Mouse (Mus musculus) limb, embryonic 14.5 days (tissue): Measurements from ENCODE around the gene Gm10447. TPM values are rescaled to one million over a fixed set of nuclear protein-coding genes. Genes with fewer than 3 reads are reported as not detected.

Source experiments
- ATAC-seq: fragments of 200-750 bp; cut with Nextera tagmentation; 2 replicates; pipeline ENCODE4 v1.8.0; 2017; ENCODE audit warnings: low read depth, moderate number of reproducible peaks, moderate TSS enrichment; ENCODE audit not compliant: low FRiP score
- DNase-seq: peaks from one replicate; pipeline ENCODE4 v3.0.0-alpha.2; 2015; ENCODE audit warnings: low spot score
- H3K27ac ChIP-seq: fragments of 300-500 bp; sonication (generic); replicated peaks from 2 replicates; pipeline ENCODE4 v1.5.1; 2014; ENCODE audit warnings: low read depth, mild to moderate bottlenecking, low read length, moderate library complexity, mixed read lengths
- H3K27me3 ChIP-seq: fragments of 300-500 bp; sonication (generic); 2 replicates; pipeline ENCODE4 v1.6.1; 2014; ENCODE audit warnings: low read length, mixed read lengths; ENCODE audit not compliant: control insufficient read depth, insufficient read depth
- H3K36me3 ChIP-seq: fragments of 300-500 bp; sonication (generic); 2 replicates; pipeline ENCODE4 v1.6.1; 2014; ENCODE audit warnings: mild to moderate bottlenecking, low read length, moderate library complexity, mixed read lengths; ENCODE audit not compliant: control insufficient read depth, insufficient read depth
- H3K4me1 ChIP-seq: fragments of 300-500 bp; sonication (generic); 2 replicates; pipeline ENCODE4 v1.6.1; 2014; ENCODE audit warnings: antibody characterized with exemption, low read length, mixed read lengths; ENCODE audit not compliant: control insufficient read depth, insufficient read depth
- H3K4me2 ChIP-seq: fragments of 300-500 bp; sonication (generic); replicated peaks from 2 replicates; pipeline ENCODE4 v1.6.1; 2014; ENCODE audit warnings: low read depth, mild to moderate bottlenecking, low read length, moderate library complexity; ENCODE audit not compliant: severe bottlenecking
- H3K4me3 ChIP-seq: fragments of 300-500 bp; sonication (generic); replicated peaks from 2 replicates; pipeline ENCODE4 v1.5.1; 2014; ENCODE audit warnings: low read length
- H3K9ac ChIP-seq: fragments of 300-500 bp; sonication (generic); 2 replicates; pipeline ENCODE4 v1.6.1; 2014; ENCODE audit warnings: mild to moderate bottlenecking, low read depth, low read length, moderate library complexity; ENCODE audit not compliant: severe bottlenecking
- H3K9me3 ChIP-seq: fragments of 300-500 bp; sonication (generic); 2 replicates; pipeline ENCODE4 v1.6.1; 2016; ENCODE audit warnings: low read length; ENCODE audit not compliant: control insufficient read depth
- POLR2A ChIP-seq: fragments of 200-500 bp; IDR thresholded peaks from 2 replicates; pipeline ENCODE4 v1.8.0; 2012; ENCODE audit warnings: inconsistent platforms, mild to moderate bottlenecking, moderate library complexity, borderline replicate concordance; ENCODE audit not compliant: insufficient read depth, insufficient read length; ENCODE audit errors: extremely low read depth
- WGBS: fragments of 180-500 bp; shearing (Covaris S2); extraction: QIAGEN DNeasy Blood & Tissue Kit; methylation state at CpG from one replicate; pipeline ENCODE4 v1.1.7; 2014; 5-methylcytosine and 5-hydroxymethylcytosine counted together
- polyA plus RNA-seq, 2 experiments: library from polyadenylated mRNA; depleted of rRNA in 1 of 2; stranded (reverse) in 1 of 2; unstranded in 1 of 2; fragments of >200 nt; fragmentation: Nextera tagmentation in 1 of 2; extraction: Ambion mirVana in 1 of 2; gene quantifications; 2 replicates each; pipeline versions ENCODE4 v1.2.1 to v1.2.3; 2012 to 2014

The Gm10447 gene
- polyA plus RNA-seq, 2 experiments = 0.41 TPM; not detected in 1

DNA sequence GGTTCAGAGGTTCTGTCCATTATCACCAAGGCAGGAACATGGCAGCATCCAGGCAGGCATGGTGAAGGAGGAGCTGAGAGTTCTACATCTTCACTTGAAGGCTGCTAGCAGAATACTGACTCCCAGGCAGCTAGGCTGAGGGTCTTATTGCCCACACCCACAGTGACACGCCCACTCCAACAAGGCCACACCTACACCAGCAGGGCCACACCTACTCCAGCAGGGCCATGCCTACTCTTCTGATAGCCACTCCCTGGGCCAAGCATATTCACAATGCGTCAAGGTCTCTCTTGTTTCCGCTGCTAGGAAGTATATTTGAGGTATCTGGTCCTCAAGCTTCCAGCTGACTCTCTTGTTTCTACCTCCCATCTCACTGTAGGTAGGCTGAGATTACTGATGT is 2.1 kb upstream of the Gm10447 start:
- Histone ChIP-seq H3K27me3 (peaks cover 21% of the 10 kb centered on the region), H3K4me3 (no peak overlapping the region)
- 64% methylated on average over 3 of the region's 3 CpGs for WGBS

DNA sequence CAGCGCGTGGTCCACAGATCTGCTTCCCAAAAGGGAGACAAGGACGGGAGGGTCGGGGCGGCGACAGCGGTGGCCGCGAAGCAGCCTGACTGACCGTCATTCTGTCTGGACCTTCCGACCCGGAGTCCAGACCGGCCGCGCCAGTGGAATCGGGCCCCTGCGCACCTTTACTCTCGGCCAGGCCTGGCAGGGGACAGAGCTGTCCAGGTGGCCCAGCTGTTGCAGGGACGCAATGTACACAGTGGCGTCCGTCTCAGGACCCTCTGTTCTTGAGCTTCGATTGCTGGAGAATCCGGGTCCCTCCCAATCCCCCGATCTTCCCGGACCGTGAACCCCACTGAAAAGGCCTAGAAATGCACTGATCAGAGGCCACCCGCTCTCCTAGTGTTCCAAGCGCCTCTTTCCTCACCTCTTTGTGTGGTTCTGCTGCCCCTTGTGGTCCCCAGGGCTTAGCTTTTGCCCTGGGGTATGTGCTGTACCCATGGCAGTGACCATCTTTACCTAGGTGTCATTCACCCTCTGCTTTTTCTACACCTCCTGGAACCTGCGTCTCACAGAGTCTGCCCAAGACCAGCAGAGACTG is 553 bp upstream of the Gm10447 start:
- ATAC-seq (no peak; the same call in 1 of the 2 replicates), DNase-seq (no peak)
- peaks cover 7% of the 10 kb centered on the region; the same call in 1 of the 2 replicates for H3K4me1 ChIP-seq
- WGBS = 7% methylated on average over 23 of the region's 29 CpGs
- H3K4me3 ChIP-seq = peak overlapping the region; percentile 51
- no peaks in the 10 kb centered on the region for H3K9me3 ChIP-seq
- H3K36me3 ChIP-seq = no peaks in the 10 kb centered on the region
- H3K4me2 ChIP-seq = peak overlapping the region; percentile 87
- no peak for TF ChIP-seq POLR2A
- no peak overlapping the region for H3K27ac ChIP-seq
- peak overlapping the region; percentile 68 for H3K9ac ChIP-seq
- H3K27me3 ChIP-seq = peaks cover 6% of the 10 kb centered on the region

More for the DNA sequence above, 2.1 kb upstream of the Gm10447 start:
- H3K27ac ChIP-seq = no peak overlapping the region
- peaks cover 12% of the 10 kb centered on the region for H3K4me1 ChIP-seq
- no peak for TF ChIP-seq POLR2A
- no peaks in the 10 kb centered on the region for H3K9me3 ChIP-seq
- H3K36me3 ChIP-seq = no peaks in the 10 kb centered on the region
- H3K4me2 ChIP-seq = no peak overlapping the region
- DNase-seq (no peak), ATAC-seq (no peak)
- no peak overlapping the region for H3K9ac ChIP-seq

- Histone ChIP-seq H3K4me2 (no peak overlapping the region), H3K27me3 (no peaks in the 10 kb centered on the region), H3K4me3 (no peak overlapping the region), H3K36me3 (no peaks in the 10 kb centered on the region), H3K9ac (no peak overlapping the region), H3K9me3 (no peaks in the 10 kb centered on the region), H3K4me1 (peaks cover 7% of the 10 kb centered on the region; the same call in 1 of the 2 replicates), H3K27ac (no peak overlapping the region)
- WGBS = 89% methylated on average over 5 of the region's 5 CpGs
- ATAC-seq (no peak), DNase-seq (no peak)
- TF ChIP-seq POLR2A = no peak
Observed at GRCm38 (mm10) chr11:53453031-53453430, 3.9 kb downstream of the Gm10447 start.

DNA sequence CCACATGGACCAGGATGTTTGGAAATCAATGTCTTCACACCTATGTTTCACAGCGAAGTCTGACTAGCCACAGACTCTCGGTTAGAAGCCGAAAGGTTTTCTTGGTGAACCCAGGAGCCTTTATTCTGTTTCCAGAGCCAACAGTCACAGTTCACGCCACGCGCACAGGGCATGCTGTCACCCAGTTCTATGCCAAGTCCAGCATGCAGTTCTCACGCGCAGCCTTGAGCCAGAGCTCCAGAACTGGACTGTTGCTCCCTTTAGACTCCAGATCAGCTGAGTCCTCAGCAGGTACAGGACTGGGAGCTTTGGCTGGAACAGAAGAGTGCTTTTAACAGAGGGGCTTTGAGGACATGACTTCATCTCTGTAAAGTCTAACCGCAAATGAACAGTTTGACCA is 4.5 kb downstream of the Gm10447 start:
- H3K27ac ChIP-seq = no peak overlapping the region
- no peaks in the 10 kb centered on the region for H3K9me3 ChIP-seq
- ATAC-seq (no peak), DNase-seq (no peak)
- H3K4me1 ChIP-seq = peaks cover 2% of the 10 kb centered on the region; the same call in 1 of the 2 replicates
- no peak overlapping the region for H3K4me3 ChIP-seq
- H3K27me3 ChIP-seq = no peaks in the 10 kb centered on the region
- TF ChIP-seq POLR2A = no peak
- H3K36me3 ChIP-seq = no peaks in the 10 kb centered on the region
- H3K4me2 ChIP-seq = no peak overlapping the region
- no peak overlapping the region for H3K9ac ChIP-seq
- 90% methylated on average over 9 of the region's 9 CpGs for WGBS

DNA sequence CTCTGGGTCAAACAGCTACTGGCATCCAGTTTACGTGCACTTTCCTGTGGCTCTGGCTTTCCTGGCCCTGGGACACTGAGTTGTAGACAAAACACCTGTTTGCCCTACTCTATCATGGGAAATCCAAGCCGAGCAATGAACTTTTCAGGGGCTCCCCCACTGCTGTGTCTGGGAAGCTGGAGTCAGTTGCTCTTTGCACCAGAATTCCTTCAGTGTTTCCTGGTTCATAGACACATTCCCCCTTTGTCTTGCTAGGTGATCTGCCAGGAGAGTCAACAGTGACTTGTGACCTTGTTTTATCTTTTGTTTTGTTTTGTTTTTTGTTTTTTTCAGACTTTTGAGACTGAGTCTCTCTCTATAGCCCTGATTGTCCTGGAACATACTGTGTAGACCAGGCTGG is 5.5 kb downstream of the Gm10447 start:
- H3K9me3 ChIP-seq = no peaks in the 10 kb centered on the region
- H3K4me3 ChIP-seq = no peak overlapping the region
- H3K9ac ChIP-seq = no peak overlapping the region
- no peak overlapping the region for H3K4me2 ChIP-seq
- WGBS = 43% methylated on average over 2 of the region's 2 CpGs
- ATAC-seq = no peak
- DNase-seq = no peak
- H3K4me1 ChIP-seq = no peaks in the 10 kb centered on the region
- H3K27me3 ChIP-seq = no peaks in the 10 kb centered on the region
- TF ChIP-seq POLR2A = no peak
- no peaks in the 10 kb centered on the region for H3K36me3 ChIP-seq
- H3K27ac ChIP-seq = no peak overlapping the region
